Mouse (Mus musculus): ENCODE measurements around the gene Plin5. TPM values are rescaled to one million over a fixed set of nuclear protein-coding genes. Genes with fewer than 3 reads are reported as not detected.

Plin5 gene
- 0.15 and 0.29 TPM in 2 replicates for polyA plus RNA-seq (2016; fragmentation: Nextera tagmentation; extraction: Ambion mirVana)

GRCm38 (mm10) chr17:56117251-56117710 lies at the start of gene Plin5:
Gene Plin5, minus strand, starts transcription at chr17:56117596.
- Histone ChIP-seq H3K36me3 (no peaks in the 10 kb centered on the region; the same call in 1 of the 2 replicates), H3K9me3 (peaks cover 3% of the 10 kb centered on the region), H3K4me3 (peak within 1 kb of the TSS; percentile 26), H3K4me1 (peaks cover 17% of the 10 kb centered on the region), H3K4me2 (replicated peaks) (peak within 1 kb of the TSS; percentile 49), H3K27ac (no peak within 1 kb of the TSS), H3K27me3 (peaks cover 59% of the 10 kb centered on the region), H3K9ac (no peak within 1 kb of the TSS)
- WGBS: under 1% methylated on average over 27 of the region's 27 CpGs
- no peak for ATAC-seq (ENCODE audit: insufficient number of reproducible peaks, insufficient read depth, low FRiP score, low TSS enrichment)

- WGBS: 69% methylated on average over 11 of the region's 11 CpGs
- no peaks in the 10 kb centered on the region for H3K36me3 ChIP-seq
- no peak overlapping the region for H3K4me2 ChIP-seq (replicated peaks)
- no peak overlapping the region for H3K4me3 ChIP-seq
- H3K4me1 ChIP-seq: peaks cover 14% of the 10 kb centered on the region; the same call in 1 of the 2 replicates
- no peaks in the 10 kb centered on the region for H3K9me3 ChIP-seq
- no peak for ATAC-seq (ENCODE audit: insufficient number of reproducible peaks, insufficient read depth, low FRiP score, low TSS enrichment)
- H3K27ac ChIP-seq: no peak overlapping the region
- H3K9ac ChIP-seq: no peak overlapping the region
- 0 out of 2 replicates have a peak, but pooled peaks cover 3% of the 10 kb centered on the region for H3K27me3 ChIP-seq
Observed at GRCm38 (mm10) chr17:56165671-56166070, 48.3 kb upstream of the Plin5 start.

GRCm38 (mm10) chr17:56164510-56164909 lies 47.1 kb upstream of the Plin5 start:
- Histone ChIP-seq H3K4me1 (peaks cover 12% of the 10 kb centered on the region; the same call in 1 of the 2 replicates), H3K9ac (no peak overlapping the region), H3K9me3 (no peaks in the 10 kb centered on the region), H3K27ac (no peak overlapping the region), H3K27me3 (0 out of 2 replicates have a peak, but pooled peaks cover 6% of the 10 kb centered on the region), H3K4me2 (replicated peaks) (no peak overlapping the region), H3K36me3 (no peaks in the 10 kb centered on the region), H3K4me3 (no peak overlapping the region)
- ATAC-seq (ENCODE audit: insufficient number of reproducible peaks, insufficient read depth, low FRiP score, low TSS enrichment): no peak
- 78% methylated on average over 3 of the region's 3 CpGs for WGBS

GRCm38 (mm10) chr17:56163523-56164102 lies 46.2 kb upstream of the Plin5 start:
- peaks cover 12% of the 10 kb centered on the region; the same call in 1 of the 2 replicates for H3K4me1 ChIP-seq
- ATAC-seq (ENCODE audit: insufficient number of reproducible peaks, insufficient read depth, low FRiP score, low TSS enrichment): no peak
- H3K9ac ChIP-seq: no peak overlapping the region
- WGBS: 78% methylated on average over 6 of the region's 6 CpGs
- no peaks in the 10 kb centered on the region for H3K9me3 ChIP-seq
- H3K27ac ChIP-seq: no peak overlapping the region
- H3K4me3 ChIP-seq: peak overlapping the region; percentile 40; the same call in 1 of the 2 replicates
- peak overlapping the region; percentile 66 for H3K4me2 ChIP-seq (replicated peaks)
- H3K27me3 ChIP-seq: 0 out of 2 replicates have a peak, but pooled peaks cover 6% of the 10 kb centered on the region
- no peaks in the 10 kb centered on the region for H3K36me3 ChIP-seq

GRCm38 (mm10) chr17:56162231-56162774 lies 44.9 kb upstream of the Plin5 start, which contains the start of gene Tnfaip8l1:
Gene Tnfaip8l1, plus strand, starts transcription at chr17:56162477.
- peak within 1 kb of the TSS; percentile 54 for H3K9ac ChIP-seq
- WGBS: 1% methylated on average over 30 of the region's 30 CpGs
- no peaks in the 10 kb centered on the region for H3K36me3 ChIP-seq
- peaks cover 12% of the 10 kb centered on the region; the same call in 1 of the 2 replicates for H3K4me1 ChIP-seq
- peak within 1 kb of the TSS; percentile 66 for H3K4me2 ChIP-seq (replicated peaks)
- peak; percentile 96 for ATAC-seq (ENCODE audit: insufficient number of reproducible peaks, insufficient read depth, low FRiP score, low TSS enrichment)
- peaks cover 15% of the 10 kb centered on the region for H3K27me3 ChIP-seq
- H3K9me3 ChIP-seq: no peaks in the 10 kb centered on the region
- H3K27ac ChIP-seq: no peak within 1 kb of the TSS
- peak within 1 kb of the TSS; percentile 40 for H3K4me3 ChIP-seq

- Histone ChIP-seq H3K27ac (no peak overlapping the region), H3K9me3 (no peaks in the 10 kb centered on the region), H3K4me2 (replicated peaks) (no peak overlapping the region), H3K9ac (peak overlapping the region; percentile 4; the same call in 1 of the 2 replicates), H3K36me3 (no peaks in the 10 kb centered on the region), H3K4me1 (peaks cover 12% of the 10 kb centered on the region; the same call in 1 of the 2 replicates), H3K4me3 (no peak overlapping the region), H3K27me3 (peaks cover 17% of the 10 kb centered on the region)
- WGBS: 2% methylated on average over 9 of the region's 9 CpGs
- no peak for ATAC-seq (ENCODE audit: insufficient number of reproducible peaks, insufficient read depth, low FRiP score, low TSS enrichment)
Observed at GRCm38 (mm10) chr17:56159729-56160128, 42.3 kb upstream of the Plin5 start.

GRCm38 (mm10) chr17:56153643-56154042 lies 36.2 kb upstream of the Plin5 start:
- 37% methylated on average over 9 of the region's 9 CpGs for WGBS
- 0 out of 2 replicates have a peak, but pooled peaks have one; percentile 19 for ATAC-seq (ENCODE audit: insufficient number of reproducible peaks, insufficient read depth, low FRiP score, low TSS enrichment)

GRCm38 (mm10) chr17:56149897-56150296 lies 32.5 kb upstream of the Plin5 start:
- H3K27ac ChIP-seq: no peak overlapping the region
- peaks cover 66% of the 10 kb centered on the region for H3K27me3 ChIP-seq
- no peaks in the 10 kb centered on the region for H3K9me3 ChIP-seq
- H3K36me3 ChIP-seq: no peaks in the 10 kb centered on the region
- H3K4me1 ChIP-seq: peaks cover 10% of the 10 kb centered on the region; the same call in 1 of the 2 replicates
- no peak overlapping the region for H3K9ac ChIP-seq
- no peak overlapping the region for H3K4me2 ChIP-seq (replicated peaks)
- 50% methylated on average over 2 of the region's 2 CpGs for WGBS
- no peak overlapping the region for H3K4me3 ChIP-seq
- no peak for ATAC-seq (ENCODE audit: insufficient number of reproducible peaks, insufficient read depth, low FRiP score, low TSS enrichment)

More at GRCm38 (mm10) chr17:56153643-56154042, 36.2 kb upstream of the Plin5 start:
- H3K4me3 ChIP-seq: no peak overlapping the region
- H3K9ac ChIP-seq: no peak overlapping the region
- H3K9me3 ChIP-seq: no peaks in the 10 kb centered on the region
- H3K36me3 ChIP-seq: no peaks in the 10 kb centered on the region
- H3K4me1 ChIP-seq: peaks cover 10% of the 10 kb centered on the region; the same call in 1 of the 2 replicates
- H3K27ac ChIP-seq: no peak overlapping the region
- H3K4me2 ChIP-seq (replicated peaks): no peak overlapping the region
- H3K27me3 ChIP-seq: peaks cover 41% of the 10 kb centered on the region

- H3K27me3 ChIP-seq: peaks cover 75% of the 10 kb centered on the region
- ATAC-seq (ENCODE audit: insufficient number of reproducible peaks, insufficient read depth, low FRiP score, low TSS enrichment): no peak
- WGBS: 2% methylated on average over 30 of the region's 30 CpGs
Observed at GRCm38 (mm10) chr17:56148790-56149618, 31.6 kb upstream of the Plin5 start.

GRCm38 (mm10) chr17:56148280-56148679 lies 30.9 kb upstream of the Plin5 start:
- Histone ChIP-seq H3K4me2 (replicated peaks) (peak overlapping the region; percentile 40), H3K4me1 (peaks cover 5% of the 10 kb centered on the region; the same call in 1 of the 2 replicates), H3K4me3 (no peak overlapping the region), H3K9me3 (no peaks in the 10 kb centered on the region), H3K9ac (no peak overlapping the region), H3K27ac (no peak overlapping the region), H3K36me3 (no peaks in the 10 kb centered on the region), H3K27me3 (peaks cover 82% of the 10 kb centered on the region)
- ATAC-seq (ENCODE audit: insufficient number of reproducible peaks, insufficient read depth, low FRiP score, low TSS enrichment): no peak
- WGBS: 18% methylated on average over 9 of the region's 9 CpGs

More at GRCm38 (mm10) chr17:56148790-56149618, 31.6 kb upstream of the Plin5 start:
- Histone ChIP-seq H3K4me2 (replicated peaks) (peak overlapping the region; percentile 40), H3K27ac (no peak overlapping the region), H3K4me3 (0 out of 2 replicates have a peak overlapping the region, but pooled peaks have one; percentile 14), H3K9me3 (no peaks in the 10 kb centered on the region), H3K36me3 (no peaks in the 10 kb centered on the region), H3K9ac (no peak overlapping the region), H3K4me1 (peaks cover 10% of the 10 kb centered on the region; the same call in 1 of the 2 replicates)

- H3K9me3 ChIP-seq: no peaks in the 10 kb centered on the region
- H3K9ac ChIP-seq: no peak overlapping the region
- H3K4me2 ChIP-seq (replicated peaks): no peak overlapping the region
- no peak overlapping the region for H3K4me3 ChIP-seq
- 55% methylated on average over 12 of the region's 12 CpGs for WGBS
- peaks cover 90% of the 10 kb centered on the region for H3K27me3 ChIP-seq
- H3K27ac ChIP-seq: no peak overlapping the region
- H3K4me1 ChIP-seq: peaks cover 8% of the 10 kb centered on the region; the same call in 1 of the 2 replicates
- H3K36me3 ChIP-seq: no peaks in the 10 kb centered on the region
- ATAC-seq (ENCODE audit: insufficient number of reproducible peaks, insufficient read depth, low FRiP score, low TSS enrichment): no peak
Observed at GRCm38 (mm10) chr17:56147420-56147819, 30.0 kb upstream of the Plin5 start.
